Mouse (Mus musculus): Measurements from ENCODE around the gene Gm21083.
A peak's percentile ranks its signal among the peaks of the same experiment; 100 is the strongest.
"Not testable (repeated sequence)": the region's sequence is repeated elsewhere in the genome, so short reads cannot be mapped to it uniquely, and the experiment has no call there.

The Gm21083 gene

GRCm38 (mm10) chr5:15577033-15577432 is at the start of gene Gm21083:
TSS of gene Gm21083 (plus strand) at chr5:15577333.
- not testable (repeated sequence) for DNase-seq

GRCm38 (mm10) chr5:15529122-15529521 is 48.0 kb upstream of the Gm21083 start, which contains the start of gene Gm21190:
TSS of gene Gm21190 (minus strand) at chr5:15529222.
- not testable (repeated sequence) for DNase-seq

GRCm38 (mm10) chr5:15548642-15549041 is 28.5 kb upstream of the Gm21083 start:
- DNase-seq = not testable (repeated sequence)

GRCm38 (mm10) chr5:15549134-15549533 is 28.0 kb upstream of the Gm21083 start:
- not testable (repeated sequence) for DNase-seq

- not testable (repeated sequence) for DNase-seq
Observed at GRCm38 (mm10) chr5:15549606-15550005, 27.5 kb upstream of the Gm21083 start.

- DNase-seq = not testable (repeated sequence)
Observed at GRCm38 (mm10) chr5:15558654-15559053, 18.5 kb upstream of the Gm21083 start.

- DNase-seq = not testable (repeated sequence)
Observed at GRCm38 (mm10) chr5:15561425-15562264, 15.5 kb upstream of the Gm21083 start.

- DNase-seq = not testable (repeated sequence)
Observed at GRCm38 (mm10) chr5:15573735-15574134, 3.4 kb upstream of the Gm21083 start.

- peak; percentile 8 for DNase-seq
Observed at GRCm38 (mm10) chr5:15586351-15586750, 9.2 kb downstream of the Gm21083 start.

GRCm38 (mm10) chr5:15588291-15588690 is 11.2 kb downstream of the Gm21083 start:
- DNase-seq = not testable (repeated sequence)

- not testable (repeated sequence) for DNase-seq
Observed at GRCm38 (mm10) chr5:15590635-15591034, 13.5 kb downstream of the Gm21083 start.

- not testable (repeated sequence) for DNase-seq
Observed at GRCm38 (mm10) chr5:15591577-15591976, 14.4 kb downstream of the Gm21083 start.

- DNase-seq = not testable (repeated sequence)
Observed at GRCm38 (mm10) chr5:15598831-15599230, 21.7 kb downstream of the Gm21083 start.

- DNase-seq = not testable (repeated sequence)
Observed at GRCm38 (mm10) chr5:15600342-15600741, 23.2 kb downstream of the Gm21083 start.

GRCm38 (mm10) chr5:15601481-15601880 is 24.3 kb downstream of the Gm21083 start:
- DNase-seq = not testable (repeated sequence)

- not testable (repeated sequence) for DNase-seq
Observed at GRCm38 (mm10) chr5:15601960-15602359, 24.8 kb downstream of the Gm21083 start.

- not testable (repeated sequence) for DNase-seq
Observed at GRCm38 (mm10) chr5:15602424-15602947, 25.4 kb downstream of the Gm21083 start.

- not testable (repeated sequence) for DNase-seq
Observed at GRCm38 (mm10) chr5:15603008-15603407, 25.9 kb downstream of the Gm21083 start.

- not testable (repeated sequence) for DNase-seq
Observed at GRCm38 (mm10) chr5:15603585-15603984, 26.5 kb downstream of the Gm21083 start.

GRCm38 (mm10) chr5:15606677-15607076 is 29.5 kb downstream of the Gm21083 start:
- DNase-seq = not testable (repeated sequence)

GRCm38 (mm10) chr5:15610695-15611094 is 33.6 kb downstream of the Gm21083 start:
- not testable (repeated sequence) for DNase-seq

GRCm38 (mm10) chr5:15616195-15616594 is 39.1 kb downstream of the Gm21083 start:
- not testable (repeated sequence) for DNase-seq

- not testable (repeated sequence) for DNase-seq
Observed at GRCm38 (mm10) chr5:15618764-15619163, 41.6 kb downstream of the Gm21083 start, which contains the start of gene Speer4d. TSS of gene Speer4d (plus strand) at chr5:15619064.

GRCm38 (mm10) chr5:15628136-15628535 is 51.0 kb downstream of the Gm21083 start:
- peak; percentile 24 for DNase-seq
